Mouse (Mus musculus) mouse embryonic stem cell (cell line): ENCODE measurements around the gene Eml2.
"Not testable (repeated sequence)": the region's sequence is repeated elsewhere in the genome, so short reads cannot be mapped to it uniquely, and the experiment has no call there.

ENCODE experiments used
- in situ Hi-C, 2 experiments: fragments of 300-500 bp; cut with MboI; formaldehyde crosslinking; loops; 1 replicate in 1 of 2; 3 replicates in 1 of 2; pipeline ENCODE4 v1.14.3; 2019 to 2020; ENCODE audit warnings: low sequenced_read_pairs in 2 of 2, low pct_unique_long_range_greater_than_20kb in 1 of 2, mixed read lengths in 1 of 2; ENCODE audit not compliant: unreplicated experiment in 1 of 2

The Eml2 gene

DNA sequence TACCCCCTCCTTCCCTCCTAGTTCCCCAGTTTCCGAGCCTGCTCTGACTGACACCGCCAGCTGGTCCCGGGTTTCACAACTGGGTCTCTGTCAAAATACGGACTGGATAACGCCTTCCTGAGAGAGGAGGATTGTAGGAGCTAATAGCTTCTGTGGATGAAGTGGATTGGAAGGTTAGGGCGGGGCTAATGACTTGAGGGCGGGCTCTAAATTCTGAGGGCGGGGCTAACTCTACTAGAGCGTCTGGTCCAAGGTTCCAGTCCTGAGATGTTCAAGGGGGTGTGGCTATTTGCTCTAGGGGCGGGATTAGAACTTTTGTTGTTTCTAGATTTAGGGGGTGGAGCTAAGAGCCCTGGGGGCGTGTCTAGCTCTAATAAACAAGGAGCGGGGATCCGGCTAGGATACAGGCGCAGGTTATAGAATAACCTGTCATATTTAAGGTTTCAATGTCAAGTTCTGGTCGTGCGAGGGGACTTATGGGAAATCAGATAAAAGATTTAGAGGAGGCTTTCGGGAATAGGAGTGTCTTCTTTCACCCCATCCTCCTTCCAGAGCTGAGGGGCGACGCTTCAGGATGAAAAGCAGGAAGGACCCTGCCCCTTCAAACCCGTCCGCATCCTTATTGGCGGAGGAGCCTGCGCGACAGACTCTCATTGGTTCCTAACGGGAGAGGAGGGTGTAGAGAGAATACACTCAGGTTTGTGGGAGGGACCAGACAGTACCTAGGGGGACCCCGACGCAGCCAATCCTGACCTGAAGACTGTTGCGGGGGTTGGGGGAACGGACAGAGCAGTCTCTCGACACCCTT lies at the start of gene Eml2:
Eml2 (plus strand) TSS at position 714 of the 808 bp plus-strand sequence.
- in situ Hi-C loops: no loop called here

DNA sequence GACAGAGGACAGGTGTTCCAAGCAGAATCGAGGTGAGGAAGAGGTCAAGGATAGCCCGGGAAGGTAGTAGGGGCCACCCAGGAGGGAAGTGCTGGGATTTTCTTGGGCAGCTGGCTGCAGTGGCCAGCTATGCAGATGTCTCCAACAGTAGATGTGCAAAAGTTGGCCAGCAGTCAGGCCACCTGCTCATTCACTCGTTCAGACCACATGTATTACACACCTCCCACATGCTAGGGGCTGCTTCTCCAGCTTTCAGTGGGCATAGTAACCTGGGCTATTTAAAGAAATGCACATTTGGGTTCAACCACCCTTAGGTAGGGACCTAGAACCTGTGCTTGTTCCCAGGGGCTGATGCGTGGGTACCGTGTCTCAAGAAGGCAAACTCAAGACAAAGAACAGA lies 48.5 kb upstream of the Eml2 start:
- in situ Hi-C loops: no loop called here

DNA sequence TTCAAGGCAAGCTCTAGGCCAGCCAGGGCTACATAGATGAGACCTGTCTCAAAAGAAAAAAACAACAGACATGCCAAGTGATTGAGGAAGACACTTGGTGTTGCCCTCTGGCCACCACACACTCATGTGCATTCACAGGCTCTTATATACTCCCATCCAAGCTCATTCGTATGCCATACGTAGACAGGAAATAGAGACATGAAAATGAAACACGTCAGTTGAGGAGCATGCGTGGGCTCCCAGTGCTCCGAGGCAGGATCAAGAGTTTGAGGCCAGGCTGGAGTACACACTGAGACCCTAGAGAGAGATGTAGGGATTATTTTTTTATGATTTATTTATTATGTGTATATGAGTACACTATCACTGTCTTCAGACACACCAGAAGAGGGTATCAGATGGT lies 46.8 kb upstream of the Eml2 start:
- in situ Hi-C loops: no loop called here

DNA sequence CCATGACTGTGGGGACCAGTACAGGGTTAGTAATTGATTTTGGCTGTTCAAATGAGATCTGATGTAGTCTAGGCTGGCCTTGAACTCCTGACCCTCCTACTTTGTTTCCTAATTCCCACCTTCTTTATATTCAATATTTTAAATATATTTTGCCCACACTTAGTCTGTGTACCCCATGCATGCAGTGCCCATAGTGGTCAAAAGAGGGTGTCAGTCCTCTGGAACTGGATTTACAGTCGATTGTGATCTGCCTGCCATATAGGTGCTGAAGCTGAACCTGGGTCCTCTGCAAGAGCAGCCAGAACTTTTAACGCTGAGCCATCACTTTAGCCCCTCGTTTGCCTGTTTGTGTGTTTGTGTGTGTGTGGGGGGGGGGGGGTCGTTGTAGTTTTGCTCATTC lies 45.6 kb upstream of the Eml2 start:
- in situ Hi-C loops: no loop called here

DNA sequence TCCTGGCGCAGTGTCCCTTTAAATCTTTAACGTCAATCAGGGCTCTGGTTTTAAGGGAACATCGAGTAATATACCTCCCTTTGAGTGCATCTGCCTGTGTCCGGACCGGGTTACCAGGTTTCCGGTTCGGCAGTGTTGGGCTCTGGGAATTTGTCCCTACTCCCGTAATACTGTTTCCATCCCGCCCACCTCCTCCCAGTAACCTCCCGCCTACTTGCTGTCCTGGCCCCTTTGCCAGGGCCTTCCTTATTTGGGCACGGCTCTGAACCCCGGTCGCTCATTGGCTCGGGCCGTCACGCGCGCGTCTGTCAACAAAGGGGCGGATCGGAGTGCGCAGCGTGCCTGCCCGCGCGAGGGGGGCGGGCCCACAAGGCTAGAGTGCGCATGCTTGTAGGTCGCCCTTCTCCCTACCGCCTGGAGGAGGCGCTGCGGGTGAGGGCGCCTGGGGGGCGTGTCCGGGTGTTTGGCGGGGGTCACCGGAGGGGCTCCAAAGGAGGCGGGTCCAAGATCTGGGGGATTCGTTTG lies 44.8 kb upstream of the Eml2 start:
- in situ Hi-C loops: no loop called here

DNA sequence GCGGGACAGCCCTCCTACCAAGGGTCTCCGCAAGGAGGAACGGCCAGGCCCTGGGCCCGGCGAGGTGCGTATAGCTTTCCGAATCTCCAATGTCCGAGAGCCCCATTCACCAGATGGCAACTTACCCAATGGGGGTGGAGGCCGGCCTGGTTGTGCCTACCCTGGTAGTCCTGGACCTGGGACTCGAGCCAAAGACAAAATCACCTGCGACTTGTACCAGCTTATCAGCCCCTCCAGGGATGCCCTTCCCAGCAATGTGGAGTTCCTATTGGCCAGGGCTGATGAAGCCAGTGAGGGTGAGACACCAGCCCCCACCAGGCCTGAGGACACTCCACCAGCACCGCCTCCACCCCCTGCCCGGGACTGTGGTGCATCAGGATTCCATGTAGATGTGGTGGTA lies 40.1 kb upstream of the Eml2 start:
- in situ Hi-C loops: no loop called here

DNA sequence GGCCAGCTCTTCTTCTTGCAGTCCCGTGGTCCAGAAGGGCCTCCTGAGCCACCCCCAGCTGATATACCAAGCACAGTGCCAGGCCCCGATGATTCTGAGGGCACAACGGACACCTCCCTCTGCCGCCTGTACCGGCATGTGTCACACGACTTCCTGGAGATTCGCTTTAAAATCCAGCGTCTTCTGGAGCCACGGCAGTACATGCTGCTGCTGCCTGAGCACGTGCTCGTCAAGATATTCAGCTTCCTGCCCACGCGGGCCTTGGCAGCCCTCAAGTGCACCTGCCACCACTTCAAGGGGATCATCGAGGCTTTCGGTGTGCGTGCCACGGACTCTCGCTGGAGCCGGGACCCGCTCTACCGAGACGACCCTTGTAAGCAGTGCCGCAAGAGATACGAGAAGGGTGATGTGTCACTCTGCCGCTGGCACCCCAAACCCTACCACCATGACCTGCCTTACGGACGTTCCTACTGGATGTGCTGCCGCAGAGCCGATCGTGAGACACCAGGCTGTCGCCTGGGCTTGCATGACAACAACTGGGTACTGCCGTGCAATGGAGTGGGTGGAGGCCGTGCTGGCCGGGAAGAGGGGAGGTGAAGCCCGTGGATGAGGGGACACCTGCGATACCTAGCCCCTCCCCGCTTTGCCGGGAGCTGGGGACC lies 39.4 kb upstream of the Eml2 start:
- in situ Hi-C loops: no loop called here

DNA sequence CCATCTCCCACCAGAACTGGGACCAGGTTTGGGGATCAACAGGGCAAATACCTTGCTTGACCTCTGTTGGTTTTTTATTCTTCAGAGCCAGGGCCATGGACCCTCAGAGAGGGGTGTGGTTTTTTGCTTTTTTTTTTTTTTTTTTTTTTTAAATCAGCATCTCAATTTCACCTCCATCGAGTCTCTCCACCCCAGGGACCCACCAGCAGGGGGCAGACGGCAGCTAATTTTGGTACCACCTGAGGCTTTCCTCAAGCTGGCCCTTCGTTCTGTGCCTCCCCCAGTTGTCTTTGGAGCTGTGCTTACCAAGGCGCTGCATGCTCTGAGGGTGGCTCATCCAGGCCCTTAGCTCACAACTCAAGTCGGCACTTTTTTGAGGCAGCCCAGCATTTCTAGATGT lies 38.8 kb upstream of the Eml2 start:
- in situ Hi-C loops: no loop called here

DNA sequence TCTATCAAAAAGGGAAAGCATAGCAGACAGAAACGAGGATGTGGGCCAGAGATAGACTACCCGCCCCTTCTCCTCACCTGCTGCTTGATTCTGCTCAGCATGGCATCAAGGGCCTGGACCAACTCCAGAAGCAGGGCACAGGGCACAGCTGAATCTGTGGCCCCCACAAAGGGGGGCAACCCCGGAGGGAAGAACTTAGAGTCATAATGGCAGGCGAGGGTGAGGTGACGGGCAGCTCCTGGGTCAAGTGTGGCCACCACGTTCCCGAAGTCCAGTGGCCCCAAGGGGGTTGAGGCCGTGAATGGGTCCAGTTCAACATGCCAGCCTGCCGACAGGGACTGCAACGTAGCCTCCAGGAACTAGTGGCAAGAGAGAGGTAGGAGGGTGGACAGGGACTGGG lies 29.4 kb upstream of the Eml2 start:
- in situ Hi-C loops: no loop called here

DNA sequence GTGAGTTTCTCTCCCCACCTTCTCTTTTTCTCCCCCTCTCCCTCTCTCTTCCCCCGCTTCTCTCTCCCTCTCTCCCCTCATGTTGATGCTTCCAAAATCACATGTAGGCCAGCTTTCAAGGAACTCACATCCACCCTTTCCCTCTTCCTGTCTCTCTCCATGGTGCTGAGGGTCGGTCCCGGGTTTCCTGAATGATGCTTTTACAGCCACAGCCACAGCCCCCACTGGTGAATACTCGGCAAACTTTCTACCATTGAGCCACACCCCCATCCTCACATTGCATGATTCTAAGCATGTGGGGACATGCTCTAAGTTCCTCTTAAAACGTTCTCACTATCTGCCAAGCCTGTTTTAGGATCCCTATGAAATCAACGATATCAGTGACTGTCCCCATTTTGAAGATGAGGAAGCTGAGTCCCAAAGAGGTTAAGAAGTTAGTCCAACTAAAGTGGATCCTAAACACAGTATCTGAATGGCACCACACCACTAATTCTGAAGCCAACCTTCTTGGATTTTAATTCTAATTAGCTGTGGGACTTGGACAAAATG lies 28.6 kb upstream of the Eml2 start:
- in situ Hi-C loops: no loop called here

DNA sequence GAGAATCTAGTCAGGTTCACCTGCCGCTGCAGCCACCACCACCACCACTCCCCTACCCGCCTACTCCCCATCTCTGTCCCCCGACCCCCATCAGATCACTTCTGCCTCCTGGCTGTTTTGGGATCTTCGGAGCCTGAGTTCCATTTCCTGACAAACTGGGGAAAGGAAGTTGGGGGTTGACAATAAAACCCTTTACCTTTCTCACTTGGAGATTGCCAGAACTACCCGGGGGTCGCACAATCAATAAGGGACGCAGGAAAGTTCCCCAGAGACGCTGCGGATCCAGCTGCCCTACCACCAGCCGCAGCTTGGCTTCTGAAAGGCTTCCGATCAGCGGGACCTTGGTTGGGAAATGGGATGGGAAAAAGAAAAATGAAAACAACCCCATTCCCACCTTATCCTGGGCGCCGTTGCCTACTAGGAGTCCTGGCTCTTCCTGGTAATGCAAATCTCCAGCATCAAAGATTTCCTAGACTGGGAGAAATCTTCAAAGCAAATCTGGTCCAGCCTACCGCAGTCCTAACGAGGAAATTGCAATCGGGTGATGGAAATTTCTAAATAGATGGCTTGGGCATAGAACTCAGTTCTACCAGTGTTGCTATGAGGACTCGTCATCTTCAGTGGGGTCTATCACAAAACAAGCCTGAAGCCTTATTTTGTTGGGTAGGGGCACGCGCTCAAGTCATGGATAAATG lies 27.9 kb upstream of the Eml2 start:
- in situ Hi-C loops: no loop called here

DNA sequence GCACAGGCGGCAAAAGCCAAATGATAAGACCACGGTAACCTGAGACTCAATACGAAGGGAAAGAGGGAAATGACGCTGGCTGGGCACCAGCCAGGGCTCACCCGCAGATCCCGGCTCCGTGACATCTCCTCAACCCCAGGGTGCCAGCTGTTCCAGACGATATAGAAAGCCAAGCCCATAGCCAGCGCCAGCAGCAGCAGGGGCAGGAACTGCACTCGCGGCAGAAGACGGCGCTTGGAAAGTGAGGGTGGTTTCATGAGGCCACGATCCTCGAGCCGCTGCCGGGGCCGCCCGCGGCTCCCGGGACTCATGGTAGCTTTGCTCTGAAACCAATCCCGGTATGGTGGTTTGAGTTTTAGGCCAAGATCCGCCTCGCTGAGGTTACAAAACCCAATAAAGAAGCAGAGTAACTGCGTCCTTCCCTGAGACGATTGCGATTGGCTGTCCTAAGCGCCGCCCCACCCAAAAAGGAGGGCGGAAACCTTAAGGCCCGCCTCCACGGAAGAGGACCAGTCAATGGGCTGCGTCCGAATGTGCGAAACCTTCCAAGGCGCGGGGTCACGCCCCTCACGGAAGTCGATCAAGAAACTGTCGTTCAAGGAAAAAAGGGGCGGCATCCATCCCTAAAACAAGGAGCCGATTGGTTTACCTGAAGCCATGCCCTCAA lies 27.2 kb upstream of the Eml2 start, which contains the start of gene Qpctl:
Qpctl (minus strand) TSS at position 417 of the 667 bp plus-strand sequence.
- in situ Hi-C loops: no loop called here

DNA sequence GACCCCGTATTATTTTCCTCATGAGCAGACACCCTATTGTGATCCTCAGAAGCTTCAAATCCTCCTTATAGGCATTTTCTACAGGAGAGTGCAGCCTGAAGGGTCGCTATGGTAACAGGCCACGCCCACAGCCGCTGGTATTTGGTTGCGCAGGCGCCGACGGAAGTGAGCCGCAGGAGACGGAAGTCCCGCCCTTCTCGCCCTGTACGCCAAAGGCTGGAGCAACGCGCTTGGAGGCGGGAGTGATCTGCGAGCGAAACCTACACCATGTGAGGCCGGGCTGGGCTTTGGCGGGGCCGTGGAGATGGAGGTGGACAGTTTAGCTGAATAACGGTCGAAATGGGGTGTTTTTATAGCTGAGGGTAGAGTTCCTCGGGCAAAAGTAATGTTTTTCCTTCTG lies 26.6 kb upstream of the Eml2 start, which contains the start of gene Snrpd2:
Snrpd2 (plus strand) TSS at position 97 of the 400 bp plus-strand sequence.
- in situ Hi-C loops: no loop called here

DNA sequence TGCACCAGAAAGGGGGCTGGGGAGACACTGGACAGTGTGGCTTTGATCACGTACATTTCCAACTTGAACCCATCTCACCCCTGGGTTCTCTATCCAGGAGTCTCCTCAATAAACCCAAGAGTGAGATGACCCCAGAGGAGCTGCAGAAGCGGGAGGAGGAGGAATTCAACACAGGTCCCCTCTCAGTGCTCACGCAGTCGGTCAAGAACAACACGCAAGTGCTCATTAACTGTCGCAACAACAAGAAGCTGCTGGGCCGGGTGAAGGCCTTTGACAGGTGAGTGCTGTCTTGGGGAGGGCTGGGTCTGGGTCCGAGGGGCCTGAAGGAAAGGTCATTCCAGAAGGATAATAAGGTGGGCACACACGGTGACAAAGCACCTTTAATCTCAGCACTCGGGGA lies 25.1 kb upstream of the Eml2 start:
- in situ Hi-C loops: not testable (repeated sequence)

DNA sequence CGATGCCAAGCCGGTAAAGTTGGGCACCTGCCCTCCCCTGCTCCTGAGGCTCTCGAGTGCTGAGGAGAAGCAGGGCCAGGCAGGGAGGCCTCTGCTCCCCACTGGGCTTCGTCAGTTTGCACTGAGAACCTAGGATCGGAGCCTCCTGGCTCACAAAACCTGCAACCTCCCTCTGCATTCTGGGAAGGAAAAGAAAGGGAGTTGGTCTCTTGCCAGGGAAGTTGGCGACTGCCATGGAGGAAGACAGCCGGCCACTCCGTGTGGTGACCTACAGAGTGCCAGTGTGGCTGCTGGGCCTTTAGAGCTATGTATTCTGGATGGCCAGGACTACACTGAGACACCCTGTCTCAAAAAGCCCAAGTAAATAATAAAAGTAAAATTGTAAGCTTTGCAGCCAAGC lies 21.4 kb upstream of the Eml2 start:
- in situ Hi-C loops: no loop called here

DNA sequence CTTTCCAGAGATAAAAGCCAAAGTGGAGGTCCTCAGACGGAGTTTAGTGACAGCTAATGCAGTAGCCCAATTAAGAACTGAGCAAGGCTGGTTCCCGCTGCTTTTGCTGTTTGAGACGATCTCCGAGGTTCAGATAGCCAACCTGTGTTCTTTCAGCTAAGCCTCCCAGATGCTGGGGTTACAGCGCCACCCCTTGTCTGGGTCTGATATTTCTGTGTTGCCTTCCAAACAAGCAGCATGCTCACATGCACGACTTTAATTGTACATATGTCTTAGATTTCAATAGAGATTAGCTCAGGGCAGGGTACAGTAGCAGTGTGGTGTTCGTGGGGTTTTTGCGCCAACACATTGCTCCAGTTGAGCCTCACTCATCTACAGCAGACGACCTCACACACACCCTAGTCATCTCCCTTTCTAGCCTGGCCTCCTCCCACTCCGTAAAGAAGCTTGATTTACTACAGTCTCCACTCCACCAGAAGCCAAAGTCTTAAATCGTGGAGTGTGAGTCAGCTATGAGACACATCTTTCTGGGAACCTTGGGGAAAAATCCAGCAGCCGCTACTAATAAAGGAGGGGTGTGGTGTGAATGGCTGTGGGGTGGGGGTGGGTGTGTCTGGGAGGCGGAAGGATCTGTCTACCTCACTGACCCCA lies 20.3 kb upstream of the Eml2 start:
- in situ Hi-C loops: no loop called here

DNA sequence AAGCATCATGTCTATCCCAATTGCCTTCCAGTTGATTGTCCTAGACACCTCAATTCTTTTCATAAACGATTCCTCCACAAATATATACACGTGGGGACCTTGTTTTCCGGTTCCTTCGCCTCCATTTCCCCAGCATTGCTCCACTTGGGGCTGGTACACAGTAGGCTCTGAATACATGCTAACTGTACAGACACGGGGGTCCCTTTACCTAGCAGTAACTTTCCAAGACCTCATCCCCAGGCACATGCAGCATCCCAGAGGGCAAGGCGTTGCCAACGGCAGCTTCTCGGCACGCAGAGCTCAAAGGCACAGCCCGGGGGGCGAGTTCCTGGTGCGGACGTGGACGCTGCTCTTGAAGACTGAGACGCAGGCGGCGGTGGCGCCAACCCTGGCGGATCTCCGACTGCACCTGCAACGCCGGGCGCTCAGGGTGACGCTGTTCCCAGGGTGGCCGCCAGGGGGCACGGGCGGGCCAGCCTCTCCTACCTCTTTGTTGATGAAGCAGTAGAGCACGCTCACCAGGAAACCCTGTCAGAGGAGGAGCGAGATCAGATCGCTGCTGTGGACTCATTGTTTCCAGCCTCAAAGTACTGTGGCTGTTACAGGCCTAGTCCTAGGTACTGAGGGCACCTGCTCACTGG lies 18.9 kb upstream of the Eml2 start:
- in situ Hi-C loops: no loop called here

DNA sequence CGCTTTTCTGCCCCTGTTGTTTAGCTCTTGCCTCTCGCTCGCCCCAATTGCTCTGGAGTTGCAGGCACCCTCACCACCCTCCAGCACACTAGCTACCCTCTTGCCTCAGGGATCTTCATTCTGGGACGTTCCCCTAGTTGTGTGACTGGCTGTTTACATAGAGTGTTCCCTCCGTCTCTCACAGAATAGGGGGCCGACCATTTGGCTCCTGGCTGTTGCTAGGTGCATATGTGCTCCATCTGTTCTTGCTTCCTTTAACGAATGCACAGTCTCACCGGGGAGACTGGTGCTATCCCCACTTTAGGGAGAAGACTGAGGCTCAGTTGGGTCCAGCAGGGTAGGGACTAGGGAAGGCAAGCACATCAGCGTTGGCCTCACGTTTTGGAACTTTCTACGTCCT lies 17.6 kb upstream of the Eml2 start:
- in situ Hi-C loops: no loop called here
